Mouse (Mus musculus) liver, adult 2 months (tissue): ENCODE results near the gene Cyp2d11.

ENCODE experiments used
- CTCF ChIP-seq: fragments of 200-500 bp; IDR thresholded peaks from 2 replicates; pipeline ENCODE4 v1.5.1; 2011; ENCODE audit warnings: low read depth, low read length, control low read depth
- POLR2A ChIP-seq: fragments of 200-500 bp; IDR thresholded peaks from 2 replicates; pipeline ENCODE4 v1.6.1; 2011; ENCODE audit warnings: low read length, control low read depth; ENCODE audit not compliant: insufficient read depth; ENCODE audit errors: extremely low read depth

DNA sequence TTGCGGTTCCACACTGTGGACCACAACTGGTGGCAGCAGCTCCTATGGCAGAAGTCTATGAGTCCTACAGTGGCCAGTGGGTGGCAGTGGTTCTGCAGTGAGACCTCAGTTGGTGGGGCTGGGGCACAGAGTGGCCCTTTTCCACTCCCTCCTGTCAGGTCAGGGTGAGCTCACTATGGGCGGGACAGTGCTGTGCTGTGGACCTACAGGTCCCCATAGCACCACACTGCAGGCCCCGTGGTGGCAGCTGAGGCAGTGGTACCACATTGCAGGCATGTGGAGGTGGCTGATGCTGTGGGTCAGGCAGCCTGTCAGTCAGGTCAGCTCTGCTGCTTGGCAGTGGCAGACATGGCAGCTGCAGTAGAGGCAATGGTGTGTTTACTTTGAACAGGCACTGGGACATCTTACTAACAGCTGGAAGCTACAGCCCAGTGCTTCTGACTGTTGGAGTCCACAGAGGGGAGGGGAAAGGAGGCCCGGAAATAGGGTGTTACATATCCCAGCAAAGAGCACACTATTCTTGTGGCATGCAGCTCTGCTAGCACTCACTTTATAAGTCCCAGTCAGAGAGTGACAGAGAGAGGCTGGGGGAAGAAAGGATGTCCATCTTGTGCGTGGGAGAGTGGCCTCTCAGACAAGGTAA, 44.3 kb upstream of the Cyp2d11 start:
- TF ChIP-seq POLR2A (no peak), CTCF (peak; percentile 61)
